Mouse (Mus musculus): Measurements from ENCODE around the gene Dtnb.

DNA sequence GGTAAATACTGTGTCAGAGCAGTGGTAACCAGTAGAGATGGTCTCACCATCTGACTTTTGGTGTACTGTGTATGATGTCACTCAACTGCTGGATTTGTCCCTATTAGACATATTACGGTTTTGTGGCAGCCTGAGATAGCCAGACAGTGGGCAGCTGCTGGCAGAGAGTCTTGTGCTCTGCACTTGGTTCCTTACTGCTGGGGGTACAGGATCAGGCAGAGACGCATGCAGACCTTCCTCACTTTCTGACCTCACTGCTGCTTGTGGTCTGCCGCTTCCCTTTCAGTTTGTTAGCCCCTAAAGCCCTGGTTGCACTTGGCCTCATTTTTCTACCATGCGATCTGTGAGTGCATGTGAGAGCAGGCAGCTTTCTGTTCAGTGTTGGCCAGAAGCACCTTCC lies 98.9 kb downstream of the Dtnb start:
- no peak for TF ChIP-seq EP300 (IDR thresholded peaks at IDR 0.05; ENCODE audit: low read depth)
- no peak for TF ChIP-seq CTCF (IDR thresholded peaks at IDR 0.05; ENCODE audit: low read depth)

All from heart, postnatal 0 days (tissue).